Mouse (Mus musculus): ENCODE data around the gene Nup50. TPM values are rescaled to one million over a fixed set of nuclear protein-coding genes. Genes with fewer than 3 reads are reported as not detected.

Nup50 gene
- total RNA-seq, 2 experiments from 2014 or later = 14.3 to 14.4 TPM

DNA sequence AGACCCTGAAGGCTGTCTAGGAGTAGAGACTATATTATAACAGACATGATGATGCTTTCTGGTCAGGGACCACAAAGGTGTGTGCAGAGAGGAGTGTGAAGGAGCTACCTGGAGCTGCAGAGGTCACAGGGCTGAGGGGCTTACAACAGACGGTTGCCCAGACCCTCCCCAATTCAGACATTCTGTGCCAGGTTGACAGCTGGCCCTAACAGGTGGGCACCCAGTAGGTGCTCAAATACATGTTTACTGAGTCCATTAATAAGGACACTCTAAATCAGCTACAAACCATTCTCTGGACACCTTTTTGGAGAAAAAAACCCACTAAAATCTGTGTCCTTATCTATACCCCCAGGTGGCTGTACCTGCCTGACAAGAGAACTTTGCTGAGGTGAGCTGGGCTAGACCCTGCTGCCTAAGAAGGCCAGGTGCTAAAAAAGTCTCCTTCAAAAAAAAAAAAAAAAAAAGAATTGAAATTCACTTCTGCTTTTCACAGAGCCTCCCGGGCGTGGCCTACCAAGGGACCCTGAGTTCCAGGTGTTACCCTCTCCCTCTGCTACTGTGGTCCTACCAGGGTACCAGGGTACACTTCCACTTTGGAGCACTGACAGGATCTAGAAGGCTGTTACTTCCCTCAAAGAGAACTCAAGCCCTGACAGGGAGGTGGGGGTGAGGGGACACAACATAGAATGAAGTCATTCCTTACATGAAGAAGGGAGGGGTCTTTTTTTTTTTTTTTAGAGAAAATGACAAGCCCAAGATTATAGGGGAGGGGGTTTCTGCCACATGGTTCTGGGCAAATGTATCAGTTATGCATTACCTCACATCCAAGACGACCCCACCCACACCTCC is 63.2 kb downstream of the Nup50 start:
- no peak for DNase-seq
- intact Hi-C loops (cut with DNase I; ENCODE audit: low total_unique reads) = no loop called here

DNA sequence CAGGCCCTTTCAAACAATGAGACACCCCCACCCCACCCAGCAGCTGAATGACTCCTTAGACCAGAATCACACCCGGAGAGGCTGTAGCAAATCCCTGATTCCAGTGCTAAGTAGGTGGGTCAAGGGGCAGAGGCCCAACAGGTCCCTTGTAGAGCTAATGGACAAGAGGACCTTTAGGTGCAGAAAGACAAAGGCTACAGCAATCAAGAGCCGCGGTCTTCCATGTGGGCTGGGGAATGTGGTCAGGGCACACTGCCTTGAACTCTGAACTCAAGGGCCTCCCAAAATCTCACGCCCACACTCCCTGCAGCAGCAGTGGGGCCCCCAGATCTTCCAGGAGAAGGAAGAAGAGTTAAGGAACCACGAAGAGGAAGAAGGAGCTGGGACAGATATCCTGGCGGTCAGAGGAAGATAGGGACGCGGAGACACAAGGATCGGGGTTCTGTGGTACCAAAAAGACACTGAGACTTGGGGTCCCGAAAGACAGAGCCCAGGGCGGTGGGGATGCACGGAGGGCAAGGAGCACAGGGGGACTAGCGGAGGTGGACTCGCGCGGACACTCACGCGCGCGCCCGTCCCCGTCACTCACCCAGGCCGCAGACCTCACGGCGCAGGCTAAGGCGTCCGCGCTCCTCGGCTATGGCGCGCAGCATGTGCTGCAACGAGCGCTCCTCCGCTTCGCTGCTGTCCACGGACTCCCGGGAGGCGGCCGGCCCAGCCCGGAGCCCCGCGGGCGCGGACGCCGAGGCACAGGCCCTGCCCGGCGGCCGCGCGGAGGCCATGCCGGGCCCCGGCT is 64.0 kb downstream of the Nup50 start:
- intact Hi-C loops (cut with DNase I; ENCODE audit: low total_unique reads) = no loop called here
- DNase-seq = peak; percentile 47

DNA sequence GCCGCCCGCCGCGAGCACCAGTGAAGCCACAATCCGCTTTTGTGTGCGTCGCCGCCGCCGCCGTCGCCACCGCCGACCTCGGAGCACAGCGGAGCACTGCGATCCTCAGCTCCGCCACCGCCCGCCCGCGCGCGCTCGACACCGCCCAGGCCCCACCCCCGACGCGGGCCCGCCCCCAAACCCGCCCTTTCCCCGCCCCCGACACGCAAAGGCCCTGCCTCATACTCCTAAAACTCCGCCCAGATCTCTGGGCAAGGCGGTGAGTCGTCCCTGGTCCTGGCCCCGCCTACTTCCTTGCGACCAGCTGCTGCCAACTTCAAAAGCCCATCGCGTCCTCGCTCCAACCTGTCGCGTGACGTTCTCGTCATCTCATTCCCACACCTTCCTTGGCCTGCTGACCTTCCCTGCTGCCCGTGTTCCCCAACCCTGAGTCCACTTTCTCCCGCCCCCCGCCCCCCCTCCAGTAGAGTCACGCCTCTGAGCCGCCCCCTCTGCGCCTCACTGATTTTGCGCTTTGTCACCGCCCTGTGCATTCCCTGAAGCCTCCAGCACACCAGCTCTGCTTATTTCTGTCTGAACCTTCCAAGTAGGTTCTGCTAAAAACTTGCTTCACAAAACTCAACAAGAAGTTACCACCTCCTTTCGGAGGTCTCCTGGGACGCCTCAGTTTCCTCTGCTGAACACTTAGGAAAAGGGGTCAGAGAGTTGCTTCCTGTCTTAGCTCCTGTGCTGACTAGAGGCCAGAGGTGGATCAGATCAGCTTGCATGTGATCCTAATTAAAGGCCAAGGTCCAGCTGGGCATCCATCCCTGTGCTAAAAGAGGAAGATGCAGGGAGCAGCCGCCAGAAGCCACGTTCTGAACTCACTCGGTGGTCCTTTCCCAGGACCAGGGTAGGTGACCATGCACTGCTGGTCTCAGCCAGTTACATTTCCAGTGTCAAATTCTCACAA is 64.9 kb downstream of the Nup50 start, which contains the start of gene 5031439G07Rik:
5031439G07Rik (minus strand) TSS at position 678 of the 952 bp plus-strand sequence.
- intact Hi-C loops (cut with DNase I; ENCODE audit: low total_unique reads) = no loop called here
- peak; percentile 92 for DNase-seq

DNA sequence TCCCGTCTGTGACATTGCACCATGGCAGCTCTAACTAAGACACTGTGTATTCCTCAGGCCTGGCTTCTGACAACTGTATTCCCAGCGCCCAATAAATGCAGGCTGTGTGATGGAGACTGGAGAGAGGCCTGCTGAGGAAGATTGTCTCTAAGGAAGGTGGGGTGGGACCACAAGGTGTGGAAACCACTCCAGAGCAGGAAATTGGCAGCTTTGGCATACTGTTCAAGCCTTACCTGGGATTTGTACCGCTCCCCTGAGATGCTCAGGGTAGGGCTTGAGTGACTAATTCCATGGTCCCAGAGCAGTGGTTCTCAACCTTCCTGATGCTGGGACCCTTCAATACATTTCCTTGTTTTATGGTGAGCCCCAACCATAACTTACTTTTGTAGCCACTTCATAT is 65.9 kb downstream of the Nup50 start:
- intact Hi-C loops (cut with DNase I; ENCODE audit: low total_unique reads) = no loop called here
- no peak for DNase-seq

DNA sequence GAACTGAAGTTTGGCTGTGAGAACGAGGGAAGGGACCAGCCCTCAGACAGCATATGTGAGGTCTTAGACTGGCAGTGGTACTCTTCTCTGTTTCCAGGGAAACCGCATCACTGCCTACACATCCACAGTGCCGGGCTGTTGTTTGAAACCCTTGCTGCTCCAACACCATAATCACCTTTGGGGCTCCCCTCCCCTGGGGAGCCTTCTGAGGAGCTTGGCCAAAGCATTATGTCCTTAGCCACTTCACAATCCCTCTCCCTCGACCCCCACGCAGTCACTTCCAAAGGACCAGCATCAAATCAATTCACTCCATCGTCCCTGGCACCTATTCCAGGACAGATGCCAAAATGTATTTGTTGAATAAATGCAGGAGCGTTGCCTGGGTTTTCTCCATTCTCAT is 66.6 kb downstream of the Nup50 start:
- intact Hi-C loops (cut with DNase I; ENCODE audit: low total_unique reads) = no loop called here

More for the DNA sequence above, 66.6 kb downstream of the Nup50 start:
- no peak for DNase-seq

Small RNA genes within 50 kb of the gene (microRNA-seq; reads per million reads assigned to microRNA genes)
- gene Mir1249 = 18.5 to 50.0 reads per million in 2 experiments

Other genes with a start within 250 kb of the Nup50 start
- under 1 TPM in 1 of 2 experiments, not detected in 1; 0.29 TPM for gene Arhgap8, start 203.4 kb upstream of the Nup50 start, total RNA-seq (2021)
- under 1 TPM; 0.59 to 0.69 TPM for gene Phf21b, start 67.4 kb upstream of the Nup50 start, total RNA-seq (2021)
- gene Gm29666, start 3.4 kb upstream of the Nup50 start, total RNA-seq (2021) = under 1 TPM; 0.09 to 0.14 TPM
- 10 to 100 TPM; 26.4 to 35.9 TPM for gene 5031439G07Rik, start 65.1 kb downstream of the Nup50 start, total RNA-seq (2021)
- gene Upk3a, start 93.7 kb downstream of the Nup50 start, total RNA-seq (2021) = not detected
- gene Fam118a, start 105.5 kb downstream of the Nup50 start, total RNA-seq (2021) = 1 to 10 TPM; 5.1 to 5.3 TPM
- not detected for gene Smc1b, start 208.6 kb downstream of the Nup50 start, total RNA-seq (2021)
- gene Ribc2, start 208.7 kb downstream of the Nup50 start, total RNA-seq (2021) = not detected